Comparison of ENCODE assay signal across 8 mouse cellular contexts in the genomic region with DNA sequence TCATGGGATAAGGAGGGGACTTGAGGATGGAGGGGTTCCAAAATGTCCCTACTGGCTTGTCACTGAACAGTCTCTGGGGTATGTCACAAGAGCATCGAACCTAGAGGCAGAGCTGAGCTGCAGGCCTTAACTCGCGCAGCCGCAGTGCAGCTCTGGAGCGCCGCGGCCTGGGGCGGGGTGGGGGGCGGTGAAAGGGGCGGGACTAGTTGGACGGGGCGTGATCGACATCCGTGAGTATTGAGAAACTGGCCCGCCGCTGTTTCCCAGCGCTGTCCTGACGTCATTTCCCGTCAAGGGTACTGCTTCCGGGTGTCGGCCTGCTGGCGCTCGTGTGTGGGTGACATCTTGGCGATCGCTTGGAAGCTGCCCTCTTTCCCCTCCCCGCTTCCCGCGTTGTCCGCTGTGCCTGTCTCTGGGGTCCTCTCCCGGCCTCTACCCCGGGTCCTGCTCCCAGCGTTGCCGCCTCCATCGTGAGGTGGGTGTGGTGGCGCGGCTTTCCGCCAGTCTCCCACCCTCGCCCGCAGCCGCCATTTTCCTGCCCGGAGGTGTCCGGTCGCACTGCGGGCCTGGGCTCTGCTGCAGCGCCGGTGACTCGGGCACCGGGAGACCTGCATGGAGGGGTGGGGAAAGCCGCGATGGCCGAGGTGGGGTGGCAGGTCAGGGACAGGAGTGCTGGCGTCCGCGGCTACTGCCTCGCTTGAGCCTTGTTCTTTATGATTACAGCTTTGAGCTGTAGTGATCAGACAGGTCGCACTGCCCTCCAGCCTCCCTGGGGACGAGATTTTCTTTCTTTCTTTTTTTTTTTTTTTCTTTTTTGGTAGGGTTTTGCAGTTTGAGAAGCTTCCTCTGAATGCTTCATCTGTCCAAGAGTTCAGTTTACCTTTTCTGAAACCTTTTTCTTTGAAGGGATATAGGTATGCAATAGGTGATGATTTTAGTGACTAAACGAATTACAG. TPM values are rescaled to one million over a fixed set of nuclear protein-coding genes. Genes with fewer than 3 reads are reported as not detected.
A peak's percentile ranks its signal among the peaks of the same experiment; 100 is the strongest.
DNase-seq lines count a peak whose midpoint lies in the region; ATAC-seq and TF ChIP-seq lines count a peak whose summit lies in the region.

A gene (plus strand): TSS at position 283 of the 956 bp plus-strand sequence.

- H3K36me3 ChIP-seq in heart, embryonic 12.5 days: peaks cover 20% of the 10 kb centered on the region
- H3K36me3 ChIP-seq in kidney, postnatal 0 days (ENCODE audit: insufficient read depth, low read length): 0 out of 2 replicates have a peak, but pooled peaks cover 16% of the 10 kb centered on the region
- H3K36me3 ChIP-seq in liver, embryonic 11.5 days (ENCODE audit: control insufficient read depth, insufficient read depth, low read length): peaks cover 14% of the 10 kb centered on the region
- H3K36me3 ChIP-seq in stomach, embryonic 14.5 days (ENCODE audit: control insufficient read depth, insufficient read depth, low read length): peaks cover 21% of the 10 kb centered on the region; the same call in 1 of the 2 replicates

- DNase-seq in CD4-positive helper T cell, adult 2 months (ENCODE audit: low read depth, low spot score): peak; percentile 97
- DNase-seq in brain, embryonic 18.5 days (ENCODE audit: low read depth, low spot score): peak; percentile 94
- peak; percentile 99 for DNase-seq in kidney, postnatal 0 days (ENCODE audit: low spot score)
- peak; percentile 97 for DNase-seq in liver, embryonic 11.5 days (ENCODE audit: low spot score)
- DNase-seq in naive thymus-derived CD4-positive, alpha-beta T cell, adult 2 months (ENCODE audit: low read depth): peak; percentile 97

- peak within 1 kb of the TSS; percentile 98 for H3K27ac ChIP-seq in heart, embryonic 12.5 days (ENCODE audit: poor library complexity, severe bottlenecking)
- peak within 1 kb of the TSS; percentile 94 for H3K27ac ChIP-seq in kidney, postnatal 0 days
- H3K27ac ChIP-seq in liver, embryonic 11.5 days (ENCODE audit: low read depth, low read length): peak within 1 kb of the TSS; percentile 84
- H3K27ac ChIP-seq in stomach, embryonic 14.5 days (ENCODE audit: low read length): peak within 1 kb of the TSS; percentile 94

- TF ChIP-seq CTCF in kidney, postnatal 0 days (IDR thresholded peaks at IDR 0.05; ENCODE audit: low read depth): peak; percentile 3; the same call in 1 of the 2 replicates

- no peaks in the 10 kb centered on the region for H3K9me3 ChIP-seq in heart, embryonic 12.5 days (replicated peaks)
- no peaks in the 10 kb centered on the region for H3K9me3 ChIP-seq in kidney, postnatal 0 days (replicated peaks; ENCODE audit: low read length)
- no peaks in the 10 kb centered on the region for H3K9me3 ChIP-seq in liver, embryonic 11.5 days (ENCODE audit: control insufficient read depth, low read length)
- H3K9me3 ChIP-seq in stomach, embryonic 14.5 days (ENCODE audit: control insufficient read depth, low read depth, low read length): no peaks in the 10 kb centered on the region

- peak; percentile 98 for ATAC-seq in erythroid progenitor cell, adult 5-6 weeks (replicated peaks; ENCODE audit: low FRiP score, poor library complexity, severe bottlenecking)
- ATAC-seq in heart, embryonic 12.5 days (ENCODE audit: insufficient number of reproducible peaks, low FRiP score): peak; percentile 99
- peak; percentile 99 for ATAC-seq in kidney, postnatal 0 days (replicated peaks; ENCODE audit: low FRiP score, low read depth)
- peak; percentile 99 for ATAC-seq in liver, embryonic 11.5 days (replicated peaks; ENCODE audit: low FRiP score)
- ATAC-seq in stomach, embryonic 14.5 days (ENCODE audit: insufficient number of reproducible peaks, insufficient read depth, low FRiP score, low read depth): peak; percentile 98

- peak within 1 kb of the TSS; percentile 65 for H3K4me2 ChIP-seq in heart, embryonic 12.5 days
- peak within 1 kb of the TSS; percentile 73 for H3K4me2 ChIP-seq in kidney, postnatal 0 days (ENCODE audit: low read length)
- H3K4me2 ChIP-seq in liver, embryonic 11.5 days: peak within 1 kb of the TSS; percentile 87
- H3K4me2 ChIP-seq in stomach, embryonic 14.5 days (replicated peaks; ENCODE audit: low read depth, low read length): peak within 1 kb of the TSS; percentile 70

- no peaks in the 10 kb centered on the region for H3K27me3 ChIP-seq in heart, embryonic 12.5 days (replicated peaks)
- no peaks in the 10 kb centered on the region for H3K27me3 ChIP-seq in kidney, postnatal 0 days (ENCODE audit: insufficient read depth, low read length)
- H3K27me3 ChIP-seq in liver, embryonic 11.5 days (replicated peaks; ENCODE audit: control insufficient read depth, insufficient read depth, low read length): no peaks in the 10 kb centered on the region
- H3K27me3 ChIP-seq in stomach, embryonic 14.5 days (ENCODE audit: control insufficient read depth, insufficient read depth, low read length): no peaks in the 10 kb centered on the region

- under 1% methylated on average over 53 of the region's 58 CpGs for WGBS in heart, embryonic 12.5 days
- WGBS in kidney, postnatal 0 days: under 1% methylated on average over 48 of the region's 58 CpGs
- under 1% methylated on average over 58 of the region's 58 CpGs for WGBS in liver, embryonic 11.5 days
- WGBS in stomach, embryonic 14.5 days: under 1% methylated on average over 58 of the region's 58 CpGs

- H3K4me1 ChIP-seq in heart, embryonic 12.5 days (replicated peaks): peaks cover 14% of the 10 kb centered on the region
- H3K4me1 ChIP-seq in kidney, postnatal 0 days (replicated peaks; ENCODE audit: insufficient read depth, low read length): 0 out of 2 replicates have a peak, but pooled peaks cover 3% of the 10 kb centered on the region
- H3K4me1 ChIP-seq in liver, embryonic 11.5 days (replicated peaks; ENCODE audit: control insufficient read depth, insufficient read depth, low read length): peaks cover 11% of the 10 kb centered on the region
- peaks cover 3% of the 10 kb centered on the region; the same call in 1 of the 2 replicates for H3K4me1 ChIP-seq in stomach, embryonic 14.5 days (ENCODE audit: control insufficient read depth, insufficient read depth, low read length)

- H3K4me3 ChIP-seq in heart, embryonic 12.5 days: peak within 1 kb of the TSS; percentile 98
- H3K4me3 ChIP-seq in kidney, postnatal 0 days (replicated peaks; ENCODE audit: low read depth, low read length): peak within 1 kb of the TSS; percentile 96
- H3K4me3 ChIP-seq in liver, embryonic 11.5 days (ENCODE audit: low read depth, low read length): peak within 1 kb of the TSS; percentile 92
- peak within 1 kb of the TSS; percentile 100 for H3K4me3 ChIP-seq in stomach, embryonic 14.5 days (ENCODE audit: low read depth, low read length)

- H3K9ac ChIP-seq in heart, embryonic 12.5 days: peak within 1 kb of the TSS; percentile 99
- H3K9ac ChIP-seq in kidney, postnatal 0 days (ENCODE audit: low read depth, low read length): peak within 1 kb of the TSS; percentile 82
- H3K9ac ChIP-seq in liver, embryonic 11.5 days (ENCODE audit: low read depth, low read length): peak within 1 kb of the TSS; percentile 90
- H3K9ac ChIP-seq in stomach, embryonic 14.5 days (replicated peaks; ENCODE audit: low read depth, low read length): peak within 1 kb of the TSS; percentile 94

RNA-seq across cellular contexts. Expression of the gene that starts here (rescaled TPM):
- total RNA-seq in erythroid progenitor cell, adult 5-6 weeks (2015; ENCODE audit: low replicate concordance): 182 and 187 TPM in 2 replicates
- total RNA-seq in erythroid progenitor cell, adult 5-6 weeks (2017; ENCODE audit: low replicate concordance): 108 and 119 TPM in 2 replicates
- 212 and 230 TPM in 2 replicates for polyA plus RNA-seq in heart, embryonic 12.5 days (2016; fragmentation: Nextera tagmentation; extraction: Ambion mirVana)
- polyA plus RNA-seq in kidney, postnatal 0 days (2015; fragmentation: Nextera tagmentation; extraction: Ambion mirVana): 209 and 222 TPM in 2 replicates
- 170 and 171 TPM in 2 replicates for polyA plus RNA-seq in liver, embryonic 11.5 days (2014; fragmentation: Nextera tagmentation; extraction: Ambion mirVana)
- polyA plus RNA-seq in stomach, embryonic 14.5 days (2014; fragmentation: Nextera tagmentation; extraction: Ambion mirVana): 138 and 148 TPM in 2 replicates

Comparison
In these comparisons a context has a peak if more than half of its experiments do, and no peak if none do; other contexts are left out.
1. Peak in every context shown above with its lines: DNase-seq, ATAC-seq, H3K4me3 ChIP-seq and H3K27ac ChIP-seq.